Mouse (Mus musculus): Measurements from ENCODE around the gene Flt1. TPM values are rescaled to one million over a fixed set of nuclear protein-coding genes. Genes with fewer than 3 reads are reported as not detected.

Gene Flt1
- 10.3 and 10.9 TPM in 2 replicates for polyA plus RNA-seq (2015; fragmentation: Nextera tagmentation; extraction: Ambion mirVana)

DNA sequence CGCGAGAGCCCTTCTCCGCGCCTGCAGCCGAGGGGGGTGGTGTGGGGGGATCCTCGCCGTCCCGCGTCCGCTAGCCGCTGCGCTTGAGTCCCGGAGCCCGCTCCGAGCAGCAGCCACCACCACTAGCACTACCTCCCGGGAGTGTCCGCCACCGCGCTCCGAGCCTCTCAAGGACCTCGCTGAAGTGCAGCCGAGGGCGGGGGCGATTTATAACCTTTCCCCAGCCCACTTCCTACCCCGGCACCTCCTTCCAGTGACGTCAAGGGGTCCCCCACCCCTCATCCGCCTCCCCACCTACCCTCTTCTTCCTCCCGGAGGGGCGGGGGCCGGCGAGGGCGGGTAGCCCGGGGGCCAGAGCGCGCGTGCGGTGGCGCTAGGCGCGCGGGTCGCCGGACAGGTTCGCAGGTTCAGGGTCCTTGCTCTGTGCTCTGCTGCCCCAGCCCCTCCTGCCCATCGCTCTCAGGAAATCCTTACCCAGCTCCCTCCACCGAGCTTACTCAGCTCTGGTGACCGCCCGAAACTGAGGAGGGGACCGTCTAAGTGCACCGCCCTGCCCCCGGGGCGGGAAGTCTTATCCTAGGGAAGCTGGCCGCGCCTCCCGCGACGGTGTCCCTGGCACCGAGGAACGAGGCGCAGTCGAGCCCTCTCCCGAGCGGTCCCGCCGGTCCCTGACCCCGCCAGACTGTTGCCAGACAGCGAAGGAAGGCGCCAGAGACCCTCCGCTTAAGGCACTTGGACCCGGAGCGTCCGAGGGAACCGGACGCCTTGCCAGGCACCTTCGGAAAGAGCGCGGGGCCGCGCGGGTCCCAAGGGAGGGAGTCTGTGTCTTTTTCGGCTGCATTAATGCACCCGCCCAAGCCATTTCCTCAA is at the start of gene Flt1:
Gene Flt1 (minus strand): TSS at position 181 of the 870 bp plus-strand sequence.
- H3K9ac ChIP-seq (ENCODE audit: low read depth, low read length), result peak within 1 kb of the TSS; percentile 58
- H3K36me3 ChIP-seq (ENCODE audit: insufficient read depth, low read length), result no peaks in the 10 kb centered on the region
- peak within 1 kb of the TSS; percentile 45 for H3K4me3 ChIP-seq (replicated peaks; ENCODE audit: low read depth, low read length)
- DNase-seq (ENCODE audit: low spot score) (no peak), ATAC-seq (replicated peaks; ENCODE audit: low FRiP score, low read depth) (peak; percentile 44)
- no peaks in the 10 kb centered on the region for H3K9me3 ChIP-seq (replicated peaks; ENCODE audit: low read length)
- H3K4me2 ChIP-seq (ENCODE audit: low read length), result peak within 1 kb of the TSS; percentile 66
- peak within 1 kb of the TSS; percentile 70 for H3K27ac ChIP-seq
- H3K4me1 ChIP-seq (replicated peaks; ENCODE audit: insufficient read depth, low read length), result peaks cover 12% of the 10 kb centered on the region; the same call in 1 of the 2 replicates
- WGBS, result under 1% methylated on average over 81 of the region's 82 CpGs
- H3K27me3 ChIP-seq (ENCODE audit: insufficient read depth, low read length), result peaks cover 56% of the 10 kb centered on the region
- no peak for TF ChIP-seq CTCF (IDR thresholded peaks at IDR 0.05; ENCODE audit: low read depth)

- no peak for ATAC-seq (replicated peaks; ENCODE audit: low FRiP score, low read depth)
- no peaks in the 10 kb centered on the region for H3K27me3 ChIP-seq (ENCODE audit: insufficient read depth, low read length)
- DNase-seq (ENCODE audit: low spot score), result no peak
- 66% methylated on average over 7 of the region's 7 CpGs for WGBS
- no peak for TF ChIP-seq CTCF (IDR thresholded peaks at IDR 0.05; ENCODE audit: low read depth)
- no peaks in the 10 kb centered on the region for H3K4me1 ChIP-seq (replicated peaks; ENCODE audit: insufficient read depth, low read length)
- no peaks in the 10 kb centered on the region for H3K9me3 ChIP-seq (replicated peaks; ENCODE audit: low read length)
- H3K4me2 ChIP-seq (ENCODE audit: low read length), result no peak overlapping the region
- no peaks in the 10 kb centered on the region for H3K36me3 ChIP-seq (ENCODE audit: insufficient read depth, low read length)
- no peak overlapping the region for H3K9ac ChIP-seq (ENCODE audit: low read depth, low read length)
- no peak overlapping the region for H3K4me3 ChIP-seq (replicated peaks; ENCODE audit: low read depth, low read length)
- H3K27ac ChIP-seq, result no peak overlapping the region
Observed at GRCm38 (mm10) chr5:147775222-147775621, 49.4 kb upstream of the Flt1 start.

DNA sequence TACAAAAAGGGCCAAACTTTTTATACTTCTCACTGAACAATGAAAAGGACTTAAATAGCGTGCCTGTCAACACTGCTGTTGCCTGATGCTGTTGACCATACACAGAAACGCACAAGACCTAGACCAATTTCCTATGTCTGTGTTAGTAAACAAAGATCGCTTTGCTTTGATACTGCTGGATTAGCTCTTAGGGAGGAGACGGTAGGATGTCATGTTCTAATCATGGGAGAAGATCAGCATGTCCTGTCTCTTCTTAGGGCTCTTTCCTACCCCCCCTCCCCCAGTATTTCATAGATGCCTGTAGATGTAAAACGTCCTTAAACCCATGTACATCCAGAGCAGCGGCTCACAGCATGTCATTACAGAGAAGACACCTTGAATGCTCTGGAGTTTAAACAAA is 44.1 kb upstream of the Flt1 start:
- Histone ChIP-seq H3K36me3 (ENCODE audit: insufficient read depth, low read length) (no peaks in the 10 kb centered on the region), H3K27ac (no peak overlapping the region), H3K27me3 (ENCODE audit: insufficient read depth, low read length) (no peaks in the 10 kb centered on the region), H3K9me3 (replicated peaks; ENCODE audit: low read length) (no peaks in the 10 kb centered on the region), H3K4me1 (replicated peaks; ENCODE audit: insufficient read depth, low read length) (no peaks in the 10 kb centered on the region), H3K9ac (ENCODE audit: low read depth, low read length) (no peak overlapping the region), H3K4me3 (replicated peaks; ENCODE audit: low read depth, low read length) (no peak overlapping the region), H3K4me2 (ENCODE audit: low read length) (no peak overlapping the region)
- 78% methylated on average over 6 of the region's 6 CpGs for WGBS
- DNase-seq (ENCODE audit: low spot score), result no peak
- no peak for ATAC-seq (replicated peaks; ENCODE audit: low FRiP score, low read depth)
- TF ChIP-seq CTCF (IDR thresholded peaks at IDR 0.05; ENCODE audit: low read depth), result no peak

GRCm38 (mm10) chr5:147764061-147764460 is 38.2 kb upstream of the Flt1 start:
- H3K9ac ChIP-seq (ENCODE audit: low read depth, low read length), result no peak overlapping the region
- no peaks in the 10 kb centered on the region for H3K36me3 ChIP-seq (ENCODE audit: insufficient read depth, low read length)
- 95% methylated on average over 4 of the region's 4 CpGs for WGBS
- H3K27ac ChIP-seq, result no peak overlapping the region
- no peak for DNase-seq (ENCODE audit: low spot score)
- H3K27me3 ChIP-seq (ENCODE audit: insufficient read depth, low read length), result no peaks in the 10 kb centered on the region
- no peak for ATAC-seq (replicated peaks; ENCODE audit: low FRiP score, low read depth)
- H3K4me1 ChIP-seq (replicated peaks; ENCODE audit: insufficient read depth, low read length), result no peaks in the 10 kb centered on the region
- no peaks in the 10 kb centered on the region for H3K9me3 ChIP-seq (replicated peaks; ENCODE audit: low read length)
- H3K4me2 ChIP-seq (ENCODE audit: low read length), result no peak overlapping the region
- no peak for TF ChIP-seq CTCF (IDR thresholded peaks at IDR 0.05; ENCODE audit: low read depth)
- no peak overlapping the region for H3K4me3 ChIP-seq (replicated peaks; ENCODE audit: low read depth, low read length)

DNA sequence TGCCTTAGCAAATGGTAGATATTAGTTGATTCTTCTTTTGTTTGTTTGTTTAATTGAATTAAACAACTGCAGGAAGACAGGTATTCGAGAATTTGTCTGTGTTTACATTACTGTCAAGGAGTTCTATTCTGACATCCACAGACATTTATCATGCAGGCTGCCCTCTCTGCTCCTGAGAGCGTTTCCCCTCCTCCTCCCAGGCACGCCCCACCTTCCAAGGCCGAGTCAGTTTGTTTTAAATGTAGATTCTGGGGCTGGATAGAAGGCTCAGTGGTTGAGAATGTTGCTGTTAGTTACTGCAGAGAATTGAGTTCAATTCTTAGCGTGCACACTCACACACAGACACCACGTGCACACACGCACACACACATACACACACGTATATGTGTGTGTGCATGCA is 36.2 kb upstream of the Flt1 start:
- H3K9ac ChIP-seq (ENCODE audit: low read depth, low read length), result no peak overlapping the region
- 27% methylated on average over 8 of the region's 8 CpGs for WGBS
- ATAC-seq (replicated peaks; ENCODE audit: low FRiP score, low read depth), result no peak

DNA sequence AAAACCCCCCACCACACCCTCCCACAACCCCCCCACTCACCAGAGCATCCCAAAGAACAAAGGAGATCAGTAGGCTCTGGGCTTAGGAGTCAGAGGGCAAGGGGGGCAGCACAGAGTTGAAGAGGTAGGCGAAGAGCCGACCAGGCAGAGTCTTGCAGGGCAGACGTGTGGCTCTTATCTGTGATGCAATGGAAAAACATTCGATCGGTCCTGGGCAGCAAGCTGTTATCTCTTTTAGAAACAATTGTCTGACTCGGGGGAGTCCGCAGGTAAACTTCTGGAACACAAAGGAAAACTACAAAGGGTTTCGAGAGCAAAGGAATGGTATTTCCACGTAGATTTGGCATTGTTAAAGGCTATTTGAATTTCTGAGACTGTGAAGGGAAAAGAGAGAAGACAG is 35.5 kb upstream of the Flt1 start:
- no peak for TF ChIP-seq CTCF (IDR thresholded peaks at IDR 0.05; ENCODE audit: low read depth)
- H3K4me1 ChIP-seq (replicated peaks; ENCODE audit: insufficient read depth, low read length), result no peaks in the 10 kb centered on the region

More for the DNA sequence above, 36.2 kb upstream of the Flt1 start:
- no peak overlapping the region for H3K4me2 ChIP-seq (ENCODE audit: low read length)
- DNase-seq (ENCODE audit: low spot score), result no peak
- no peaks in the 10 kb centered on the region for H3K36me3 ChIP-seq (ENCODE audit: insufficient read depth, low read length)
- no peaks in the 10 kb centered on the region for H3K4me1 ChIP-seq (replicated peaks; ENCODE audit: insufficient read depth, low read length)
- TF ChIP-seq CTCF (IDR thresholded peaks at IDR 0.05; ENCODE audit: low read depth), result no peak
- H3K9me3 ChIP-seq (replicated peaks; ENCODE audit: low read length), result no peaks in the 10 kb centered on the region
- H3K27me3 ChIP-seq (ENCODE audit: insufficient read depth, low read length), result no peaks in the 10 kb centered on the region
- no peak overlapping the region for H3K4me3 ChIP-seq (replicated peaks; ENCODE audit: low read depth, low read length)
- no peak overlapping the region for H3K27ac ChIP-seq

More for the DNA sequence above, 35.5 kb upstream of the Flt1 start:
- DNase-seq (ENCODE audit: low spot score), result no peak
- H3K4me2 ChIP-seq (ENCODE audit: low read length), result no peak overlapping the region
- no peaks in the 10 kb centered on the region for H3K9me3 ChIP-seq (replicated peaks; ENCODE audit: low read length)
- H3K4me3 ChIP-seq (replicated peaks; ENCODE audit: low read depth, low read length), result no peak overlapping the region
- no peaks in the 10 kb centered on the region for H3K27me3 ChIP-seq (ENCODE audit: insufficient read depth, low read length)
- WGBS, result 19% methylated on average over 9 of the region's 9 CpGs
- H3K36me3 ChIP-seq (ENCODE audit: insufficient read depth, low read length), result no peaks in the 10 kb centered on the region
- H3K9ac ChIP-seq (ENCODE audit: low read depth, low read length), result no peak overlapping the region
- no peak overlapping the region for H3K27ac ChIP-seq
- no peak for ATAC-seq (replicated peaks; ENCODE audit: low FRiP score, low read depth)

Measured in kidney, postnatal 0 days (tissue).